7 mouse cellular contexts compared by ENCODE assay signal in the genomic region with DNA sequence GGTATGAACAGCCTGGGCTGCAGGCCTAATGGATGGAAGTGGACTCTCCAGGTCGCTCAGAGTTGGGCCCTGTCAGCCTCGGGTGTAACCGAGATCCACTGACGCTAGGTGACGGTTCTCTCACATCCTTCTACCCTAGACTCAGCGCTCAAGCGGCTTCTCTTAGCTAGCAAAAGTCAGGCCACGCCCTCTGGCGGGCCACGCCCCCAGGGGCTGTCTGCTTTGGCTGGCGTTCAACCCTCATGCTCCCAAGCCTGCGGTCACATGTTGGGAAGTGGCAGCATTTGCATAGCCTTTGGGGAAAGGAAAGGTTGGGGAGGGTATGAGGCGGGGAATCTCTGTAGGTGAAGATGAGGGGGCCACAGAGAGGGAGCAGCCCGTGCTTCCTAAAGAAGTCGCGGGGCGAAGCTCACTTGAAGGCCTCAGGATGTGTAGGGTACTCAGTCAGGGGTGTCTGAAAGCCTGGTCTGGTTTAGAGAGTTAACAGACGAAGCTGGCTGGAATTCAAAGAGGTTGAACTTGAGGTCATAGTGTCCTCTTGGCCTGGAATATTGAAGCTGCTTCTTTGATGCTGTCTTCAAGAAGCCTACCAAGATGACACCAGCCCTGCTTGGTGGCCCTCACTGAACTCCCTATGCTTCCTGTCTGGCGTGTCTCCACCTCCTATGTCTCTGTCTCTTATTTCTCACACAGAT. TPM values are rescaled to one million over a fixed set of nuclear protein-coding genes. Genes with fewer than 3 reads are reported as not detected.
DNase-seq lines count a peak whose midpoint lies in the region; ATAC-seq and TF ChIP-seq lines count a peak whose summit lies in the region.

No protein-coding gene starts in this region.

- H3K36me3 ChIP-seq in embryonic facial prominence, embryonic 10.5 days (replicated peaks) = no peaks in the 10 kb centered on the region
- no peaks in the 10 kb centered on the region for H3K36me3 ChIP-seq in liver, postnatal 0 days (replicated peaks; ENCODE audit: insufficient read depth, low read length)
- no peaks in the 10 kb centered on the region for H3K36me3 ChIP-seq in neural tube, embryonic 12.5 days

- DNase-seq in adrenal gland, adult (ENCODE audit: inconsistent age in 2 of 2, low spot score in 1 of 2) = peak; percentile 55 to 77
- DNase-seq in embryonic facial prominence, embryonic 10.5 days (ENCODE audit: low spot score) = peak; percentile 80
- DNase-seq in heart, adult 9 months (ENCODE audit: low spot score in 2 of 2) = peak; percentile 56 to 80
- peak; percentile 78 for DNase-seq in kidney, adult 11 months
- DNase-seq in liver, postnatal 0 days = peak; percentile 77
- no peak for DNase-seq in adipocyte (ENCODE audit: low spot score)

- H3K9ac ChIP-seq in liver, postnatal 0 days (replicated peaks) = no peak overlapping the region
- H3K9ac ChIP-seq in neural tube, embryonic 12.5 days = no peak overlapping the region

- TF ChIP-seq CTCF in liver, postnatal 0 days (IDR thresholded peaks at IDR 0.05; ENCODE audit: low read depth) = no peak

- H3K4me3 ChIP-seq in embryonic facial prominence, embryonic 10.5 days = peak overlapping the region; percentile 42
- H3K4me3 ChIP-seq in liver, postnatal 0 days (ENCODE audit: low read depth, low read length) = no peak overlapping the region; the same call in 1 of the 2 replicates
- no peak overlapping the region for H3K4me3 ChIP-seq in neural tube, embryonic 12.5 days

- no peak for TF ChIP-seq EP300 in liver, postnatal 0 days (IDR thresholded peaks at IDR 0.05; ENCODE audit: low read depth)

- WGBS in embryonic facial prominence, embryonic 10.5 days = 7% methylated on average over 19 of the region's 19 CpGs
- WGBS in liver, postnatal 0 days (ENCODE audit: insufficient replicate concordance) = 11% methylated on average over 19 of the region's 19 CpGs
- 6% methylated on average over 19 of the region's 19 CpGs for WGBS in neural tube, embryonic 12.5 days

- peak; percentile 75 for ATAC-seq in liver, postnatal 0 days
- ATAC-seq in neural tube, embryonic 12.5 days (ENCODE audit: low FRiP score, low read depth) = peak; percentile 69

- peaks cover 35% of the 10 kb centered on the region for H3K4me1 ChIP-seq in embryonic facial prominence, embryonic 10.5 days
- peaks cover 9% of the 10 kb centered on the region; the same call in 1 of the 2 replicates for H3K4me1 ChIP-seq in liver, postnatal 0 days (ENCODE audit: insufficient read depth)
- peaks cover 25% of the 10 kb centered on the region for H3K4me1 ChIP-seq in neural tube, embryonic 12.5 days

- no peaks in the 10 kb centered on the region for H3K9me3 ChIP-seq in embryonic facial prominence, embryonic 10.5 days
- H3K9me3 ChIP-seq in liver, postnatal 0 days (ENCODE audit: low read length) = no peaks in the 10 kb centered on the region
- no peaks in the 10 kb centered on the region for H3K9me3 ChIP-seq in neural tube, embryonic 12.5 days

- no peak overlapping the region for H3K27ac ChIP-seq in embryonic facial prominence, embryonic 10.5 days (replicated peaks)
- no peak overlapping the region for H3K27ac ChIP-seq in liver, postnatal 0 days (ENCODE audit: low read depth)
- H3K27ac ChIP-seq in neural tube, embryonic 12.5 days = no peak overlapping the region

- peak overlapping the region; percentile 60 for H3K4me2 ChIP-seq in liver, postnatal 0 days (ENCODE audit: low read depth, low read length)
- peak overlapping the region; percentile 50 for H3K4me2 ChIP-seq in neural tube, embryonic 12.5 days (replicated peaks)

- H3K27me3 ChIP-seq in embryonic facial prominence, embryonic 10.5 days (replicated peaks; ENCODE audit: low read depth, poor library complexity, severe bottlenecking) = peaks cover 80% of the 10 kb centered on the region
- H3K27me3 ChIP-seq in liver, postnatal 0 days (ENCODE audit: insufficient read depth, low read length) = peaks cover 61% of the 10 kb centered on the region
- H3K27me3 ChIP-seq in neural tube, embryonic 12.5 days (replicated peaks) = peaks cover 67% of the 10 kb centered on the region

RNA-seq across cellular contexts. Expression of gene Kcnip3, which starts 37.3 kb away (rescaled TPM):
- 1.8 TPM in 2 replicates for polyA plus RNA-seq in embryonic facial prominence, embryonic 10.5 days (2016; fragmentation: Nextera tagmentation; extraction: Ambion mirVana)
- 0.23 and 0.43 TPM in 2 replicates for polyA plus RNA-seq in liver, postnatal 0 days (2015; fragmentation: Nextera tagmentation; extraction: Ambion mirVana)
- polyA plus RNA-seq in neural tube, embryonic 12.5 days (2016; fragmentation: Nextera tagmentation; extraction: Ambion mirVana) = 1.6 TPM in 2 replicates

RNA-seq across cellular contexts. Expression of gene Fahd2a, which starts 40.3 kb away (rescaled TPM):
- polyA plus RNA-seq in embryonic facial prominence, embryonic 10.5 days (2016; fragmentation: Nextera tagmentation; extraction: Ambion mirVana) = 22.9 and 23.1 TPM in 2 replicates
- polyA plus RNA-seq in liver, postnatal 0 days (2015; fragmentation: Nextera tagmentation; extraction: Ambion mirVana) = 14.7 and 16.9 TPM in 2 replicates
- polyA plus RNA-seq in neural tube, embryonic 12.5 days (2016; fragmentation: Nextera tagmentation; extraction: Ambion mirVana) = 26.3 and 29.2 TPM in 2 replicates

RNA-seq across cellular contexts. Expression of gene Prom2, which starts 56.6 kb away (rescaled TPM):
- polyA plus RNA-seq in embryonic facial prominence, embryonic 10.5 days (2016; fragmentation: Nextera tagmentation; extraction: Ambion mirVana) = 3.0 and 3.3 TPM in 2 replicates
- not detected in 2 replicates for polyA plus RNA-seq in liver, postnatal 0 days (2015; fragmentation: Nextera tagmentation; extraction: Ambion mirVana)
- 0.32 and 0.60 TPM in 2 replicates for polyA plus RNA-seq in neural tube, embryonic 12.5 days (2016; fragmentation: Nextera tagmentation; extraction: Ambion mirVana)

RNA-seq across cellular contexts. Expression of gene Gpat2, which starts 59.6 kb away (rescaled TPM):
- 0.12 and 0.26 TPM in 2 replicates for polyA plus RNA-seq in embryonic facial prominence, embryonic 10.5 days (2016; fragmentation: Nextera tagmentation; extraction: Ambion mirVana)
- 0.46 and 0.51 TPM in 2 replicates for polyA plus RNA-seq in liver, postnatal 0 days (2015; fragmentation: Nextera tagmentation; extraction: Ambion mirVana)
- 0.14 TPM in 2 replicates for polyA plus RNA-seq in neural tube, embryonic 12.5 days (2016; fragmentation: Nextera tagmentation; extraction: Ambion mirVana)
